Mouse (Mus musculus) E14TG2a.4 (cell line): ENCODE data around the gene Pip4k2b.

Experiments used
- CTCF ChIP-seq: conservative IDR thresholded peaks from 2 replicates; pipeline ENCODE4 v1.5.1; 2014; ENCODE audit warnings: low read length
- NANOG ChIP-seq: IDR thresholded peaks from 2 replicates; pipeline ENCODE4 v1.6.1; 2014; ENCODE audit warnings: borderline replicate concordance, low read length, mixed read lengths
- POU5F1 ChIP-seq: IDR thresholded peaks from 2 replicates; pipeline ENCODE4 v1.6.1; 2014; ENCODE audit warnings: low read length, borderline replicate concordance

- no peak for TF ChIP-seq CTCF
- TF ChIP-seq NANOG: no peak
- no peak for TF ChIP-seq POU5F1
These were observed 75.2 kb downstream of the Pip4k2b start for GRCm38 (mm10) chr11:97669268-97669667.
